Mouse (Mus musculus): ENCODE data around the gene Gm26558. TPM values are rescaled to one million over a fixed set of nuclear protein-coding genes. Genes with fewer than 3 reads are reported as not detected.

Gene Gm26558
- not detected for total RNA-seq (2023)

DNA sequence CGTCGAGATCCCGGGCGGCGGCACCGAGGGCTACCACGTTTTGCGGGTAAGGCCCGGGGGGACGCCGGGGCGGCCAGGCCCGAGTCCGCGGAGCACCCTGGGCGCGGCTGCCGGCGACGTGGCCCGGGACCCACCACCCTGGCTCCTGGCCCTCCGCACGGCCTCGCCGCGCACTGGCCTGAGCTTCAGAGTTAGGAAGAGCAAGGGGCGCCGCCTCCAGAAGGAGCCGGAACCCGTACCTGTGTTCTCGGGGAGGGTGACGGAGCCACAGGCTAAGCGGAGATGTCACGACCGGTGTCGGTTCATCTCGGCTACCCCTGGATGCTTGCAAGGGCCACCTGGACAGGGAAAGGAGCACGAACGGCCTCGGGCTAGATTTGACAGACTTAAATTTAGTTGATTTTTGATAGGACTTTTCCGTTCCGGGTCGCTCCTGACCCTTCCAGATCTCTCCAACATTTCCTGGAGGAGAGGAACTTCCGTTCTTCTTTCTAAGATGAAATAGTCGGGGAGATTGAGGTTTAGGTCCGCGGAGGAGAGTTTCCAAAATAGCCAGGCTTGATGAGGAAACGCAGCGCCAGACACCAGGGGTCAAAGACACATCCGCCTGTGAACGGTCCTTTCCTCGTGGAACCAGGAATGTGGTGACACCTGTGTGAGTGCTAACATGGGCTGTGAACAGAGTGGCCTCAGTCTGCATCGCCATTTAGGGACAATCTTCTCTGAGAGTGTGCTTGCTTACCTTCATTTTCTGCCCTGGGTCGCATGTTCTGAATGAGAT, at the start of gene Gm26558:
Gm26558 (minus strand) TSS at position 394 of the 781 bp plus-strand sequence.

DNA sequence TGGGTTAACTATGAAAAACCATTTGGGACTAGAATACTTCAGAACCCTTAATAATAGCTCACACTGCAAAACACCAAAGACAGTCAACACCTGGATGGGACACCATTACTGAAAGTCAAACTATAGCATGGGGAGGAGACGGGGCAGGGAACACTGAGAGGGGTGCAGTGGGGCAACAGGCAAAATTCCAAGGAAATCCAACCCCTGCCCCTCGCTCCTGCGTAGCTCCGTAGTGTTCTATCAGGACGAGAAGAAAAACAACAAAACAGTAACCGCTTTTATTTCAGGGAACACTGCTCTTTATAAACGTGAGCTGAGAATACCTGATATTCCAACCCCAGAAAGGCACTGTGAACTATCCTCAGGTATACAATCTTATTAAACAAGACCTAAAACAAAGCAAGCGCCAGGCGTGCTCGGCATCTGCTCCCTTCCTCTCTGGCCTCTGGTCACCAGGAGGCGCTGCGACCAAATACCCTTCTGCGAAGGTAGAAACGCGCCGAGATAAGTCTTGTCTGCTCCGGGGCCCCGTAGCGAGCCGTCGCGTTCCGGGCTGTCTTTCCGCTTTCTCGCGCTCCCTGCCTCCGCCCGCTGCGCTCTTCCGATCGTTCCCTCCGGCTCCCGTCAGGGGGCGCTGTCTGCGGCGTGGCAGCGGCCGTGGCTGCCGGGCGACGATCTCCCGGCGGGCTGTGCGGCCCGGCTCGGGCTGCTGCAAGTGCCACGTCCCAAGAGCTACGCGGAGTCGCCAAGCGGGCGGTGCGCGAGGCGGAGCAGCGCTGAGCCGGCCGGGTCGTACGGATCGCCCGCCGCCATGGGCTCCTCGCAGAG, 807 bp downstream of the Gm26558 start, which contains the start of gene Gorasp2:
Gorasp2 (plus strand) TSS at position 690 of the 828 bp plus-strand sequence.

Other genes with a start within 250 kb of the Gm26558 start
- not detected for gene Sp5, start 187.2 kb downstream of the Gm26558 start, total RNA-seq (2023)
- not detected for gene Erich2, start 153.3 kb downstream of the Gm26558 start, total RNA-seq (2023)
- 1 to 10 TPM in 1 of 2 experiments, under 1 TPM in 1; 0.71 to 1.3 TPM for gene Gad1, start 109.0 kb downstream of the Gm26558 start, total RNA-seq (2023)
- 10 to 100 TPM; 63.1 to 67.9 TPM for gene Gorasp2, start 532 bp downstream of the Gm26558 start, total RNA-seq (2023)
- gene Tlk1, start 163.6 kb upstream of the Gm26558 start, total RNA-seq (2023), result 100 to 1,000 TPM; 120 to 133 TPM